Mouse (Mus musculus): ENCODE data around the gene Nxnl1. TPM values are rescaled to one million over a fixed set of nuclear protein-coding genes. Genes with fewer than 3 reads are reported as not detected.

The Nxnl1 gene
- total and polyA plus RNA-seq, 3 experiments = 0.04 TPM; not detected in 2

DNA sequence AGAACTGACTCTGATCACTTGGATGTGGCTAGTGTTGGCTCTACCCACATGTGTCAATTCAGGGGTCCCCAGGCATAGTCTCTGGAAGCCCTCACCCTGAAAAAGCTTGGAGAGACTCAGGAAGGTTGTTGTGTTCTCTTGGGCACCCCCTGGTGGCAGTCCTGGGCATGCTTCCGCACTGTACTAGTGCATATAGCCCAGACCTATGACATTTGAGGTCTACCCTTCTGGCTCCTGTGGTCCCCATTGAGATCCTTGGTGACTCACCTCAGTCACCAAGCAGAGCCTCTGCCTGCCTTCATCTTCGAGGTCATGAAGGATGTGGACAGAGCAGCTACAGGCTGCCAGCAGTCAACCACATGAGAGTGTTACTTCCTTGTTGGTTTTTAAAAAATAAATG lies 20.5 kb upstream of the Nxnl1 start:
- no peaks in the 10 kb centered on the region for H3K27me3 ChIP-seq (replicated peaks)
- no peak overlapping the region for H3K27ac ChIP-seq (ENCODE audit: insufficient read depth, low read depth)
- TF ChIP-seq KAT2A (IDR thresholded peaks at IDR 0.05; ENCODE audit: insufficient replicate concordance, low read length) (no peak), NRF1 (IDR thresholded peaks at IDR 0.05; ENCODE audit: low read depth, low read length) (no peak), ZNF384 (IDR thresholded peaks at IDR 0.05; ENCODE audit: low read depth, low read length) (no peak), CTCF (conservative IDR thresholded peaks at IDR 0.05 in 1 of 2, IDR thresholded peaks at IDR 0.05 in 1 of 2; ENCODE audit: low read depth in 2 of 2, low read length in 2 of 2) (peak; percentile 38 to 54; a peak in 3 of 4 replicates), NELFE (IDR thresholded peaks at IDR 0.05; ENCODE audit: low read depth, low read length) (no peak), TCF12 (IDR thresholded peaks at IDR 0.05; ENCODE audit: low read depth, low read length) (no peak), MAX (IDR thresholded peaks at IDR 0.05; ENCODE audit: low read length) (no peak), POLR2AphosphoS2 (IDR thresholded peaks at IDR 0.05; ENCODE audit: low read depth, low read length) (no peak), SMC3 (IDR thresholded peaks at IDR 0.05; ENCODE audit: low read depth, low read length) (peak; percentile 46), MXI1 (IDR thresholded peaks at IDR 0.05; ENCODE audit: low read depth, low read length) (no peak), GABPA (IDR thresholded peaks at IDR 0.05; ENCODE audit: insufficient replicate concordance, low read depth, low read length) (no peak)
- H3K79me2 ChIP-seq (replicated peaks; ENCODE audit: control insufficient read depth, extremely low read depth, insufficient read depth, poor library complexity, severe bottlenecking) = no peaks in the 10 kb centered on the region
- no peak overlapping the region for H3K4me3 ChIP-seq (replicated peaks in 1 of 3; ENCODE audit: low read depth in 2 of 3, low read length in 2 of 3, poor library complexity in 1 of 3)
- peaks cover 6 to 12% of the 10 kb centered on the region in 2 experiments for H3K36me3 ChIP-seq (replicated peaks in 1 of 2; ENCODE audit: control insufficient read depth in 1 of 2, insufficient read depth in 1 of 2, low read length in 1 of 2)
- in situ Hi-C loops (cut with MboI; ENCODE audit: low pct_ligation_motif_present, low pct_unique_long_range_greater_than_20kb, low sequenced_read_pairs) = no loop called here
- dilution Hi-C loops (cut with MboI; ENCODE audit: extremely low pct_ligation_motif_present, extremely low pct_unique_long_range_greater_than_20kb, low sequenced_read_pairs) = no loop called here
- H3K4me2 ChIP-seq (ENCODE audit: insufficient read depth, low read depth, poor library complexity, severe bottlenecking) = no peak overlapping the region
- H3K4me1 ChIP-seq (ENCODE audit: control insufficient read depth in 1 of 2, insufficient read depth in 2 of 2) = peaks cover 23 to 41% of the 10 kb centered on the region in 2 experiments
- no peak overlapping the region for H3K9ac ChIP-seq (ENCODE audit: insufficient read depth, low read depth)
- no peak for DNase-seq (ENCODE audit: extremely low read depth)
- H3K9me3 ChIP-seq (replicated peaks; ENCODE audit: low read length) = peaks cover 2% of the 10 kb centered on the region

DNA sequence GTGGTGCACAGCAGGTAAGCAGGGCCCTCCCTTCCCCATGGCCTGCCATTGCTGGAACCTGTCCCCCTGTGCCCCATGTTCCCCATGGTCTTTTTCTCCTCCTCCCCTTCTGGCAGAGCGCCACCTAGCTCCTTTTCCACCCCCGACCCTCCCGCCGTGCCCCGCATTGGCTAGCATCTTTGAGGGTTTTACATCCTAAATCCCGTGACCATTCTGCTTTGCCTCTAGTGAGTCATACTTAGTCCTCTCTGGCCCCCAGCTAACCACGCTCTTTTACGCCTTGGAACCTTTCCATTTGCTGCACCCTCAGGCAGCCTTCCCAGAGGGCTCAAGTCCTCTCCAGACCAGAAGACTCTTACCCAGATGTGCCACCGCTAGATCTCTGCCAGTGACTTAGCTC lies 13.8 kb upstream of the Nxnl1 start:
- in situ Hi-C loops (cut with MboI; ENCODE audit: low pct_ligation_motif_present, low pct_unique_long_range_greater_than_20kb, low sequenced_read_pairs) (no loop called here), dilution Hi-C loops (cut with MboI; ENCODE audit: extremely low pct_ligation_motif_present, extremely low pct_unique_long_range_greater_than_20kb, low sequenced_read_pairs) (no loop called here)
- no peaks in the 10 kb centered on the region for H3K79me2 ChIP-seq (replicated peaks; ENCODE audit: control insufficient read depth, extremely low read depth, insufficient read depth, poor library complexity, severe bottlenecking)
- H3K36me3 ChIP-seq (replicated peaks in 1 of 2; ENCODE audit: control insufficient read depth in 1 of 2, insufficient read depth in 1 of 2, low read length in 1 of 2) = peaks cover 9 to 17% of the 10 kb centered on the region in 2 experiments
- H3K4me2 ChIP-seq (ENCODE audit: insufficient read depth, low read depth, poor library complexity, severe bottlenecking) = no peak overlapping the region
- H3K9ac ChIP-seq (ENCODE audit: insufficient read depth, low read depth) = no peak overlapping the region
- no peaks in the 10 kb centered on the region for H3K27me3 ChIP-seq (replicated peaks)
- peaks cover 13 to 17% of the 10 kb centered on the region in 2 experiments for H3K4me1 ChIP-seq (ENCODE audit: control insufficient read depth in 1 of 2, insufficient read depth in 2 of 2)
- no peaks in the 10 kb centered on the region for H3K9me3 ChIP-seq (replicated peaks; ENCODE audit: low read length)
- DNase-seq (ENCODE audit: extremely low read depth) = no peak
- no peak overlapping the region for H3K4me3 ChIP-seq (replicated peaks in 1 of 3; ENCODE audit: low read depth in 2 of 3, low read length in 2 of 3, poor library complexity in 1 of 3)
- TF ChIP-seq ZNF384 (IDR thresholded peaks at IDR 0.05; ENCODE audit: low read depth, low read length) (no peak), TCF12 (IDR thresholded peaks at IDR 0.05; ENCODE audit: low read depth, low read length) (no peak), SMC3 (IDR thresholded peaks at IDR 0.05; ENCODE audit: low read depth, low read length) (no peak), USF2 (conservative IDR thresholded peaks at IDR 0.05; ENCODE audit: low read depth, low read length) (no peak), ZC3H11A (IDR thresholded peaks at IDR 0.05; ENCODE audit: low read depth, low read length) (no peak), NRF1 (IDR thresholded peaks at IDR 0.05; ENCODE audit: low read depth, low read length) (no peak), IRF4 (IDR thresholded peaks at IDR 0.05; ENCODE audit: low read depth, low read length) (no peak), MAZ (IDR thresholded peaks at IDR 0.05; ENCODE audit: low read depth, low read length) (no peak), RCOR1 (conservative IDR thresholded peaks at IDR 0.05; ENCODE audit: low read depth, low read length) (no peak), USF1 (IDR thresholded peaks at IDR 0.05; ENCODE audit: low read depth, low read length) (no peak), SIN3A (IDR thresholded peaks at IDR 0.05; ENCODE audit: low read length) (no peak)
- H3K27ac ChIP-seq (ENCODE audit: insufficient read depth, low read depth) = no peak overlapping the region
